Mouse (Mus musculus) midbrain, postnatal 0 days (tissue): ENCODE measurements around the gene Gpr179. TPM values are rescaled to one million over a fixed set of nuclear protein-coding genes. Genes with fewer than 3 reads are reported as not detected.

Source experiments
- ATAC-seq: fragments of 200-750 bp; cut with Nextera tagmentation; 2 replicates; pipeline ENCODE4 v1.8.0; 2017; ENCODE audit warnings: moderate number of reproducible peaks, mild to moderate bottlenecking, moderate TSS enrichment, moderate library complexity; ENCODE audit not compliant: low FRiP score
- DNase-seq: peaks from one replicate; pipeline ENCODE4 v3.0.0-alpha.2; 2015; ENCODE audit warnings: low spot score
- H3K27ac ChIP-seq: fragments of 300-500 bp; sonication (generic); 2 replicates; pipeline ENCODE4 v1.5.1; 2014; ENCODE audit warnings: low read depth, mild to moderate bottlenecking, low read length, mixed read lengths
- H3K27me3 ChIP-seq: fragments of 300-500 bp; sonication (generic); 2 replicates; pipeline ENCODE4 v1.6.1; 2014; ENCODE audit warnings: low read length, control low read depth, mixed read lengths; ENCODE audit not compliant: insufficient read depth
- H3K36me3 ChIP-seq: fragments of 300-500 bp; sonication (generic); 2 replicates; pipeline ENCODE4 v1.6.1; 2014; ENCODE audit warnings: low read length, control low read depth, mixed read lengths; ENCODE audit not compliant: insufficient read depth
- H3K4me1 ChIP-seq: fragments of 300-500 bp; sonication (generic); 2 replicates; pipeline ENCODE4 v1.6.1; 2014; ENCODE audit warnings: mild to moderate bottlenecking, control low read depth, antibody characterized with exemption, low read length, mixed read lengths; ENCODE audit not compliant: insufficient read depth
- H3K4me2 ChIP-seq: fragments of 300-500 bp; sonication (generic); 2 replicates; pipeline ENCODE4 v1.6.1; 2014; ENCODE audit warnings: low read depth, mild to moderate bottlenecking, low read length, mixed read lengths; ENCODE audit not compliant: poor library complexity, severe bottlenecking
- H3K4me3 ChIP-seq: fragments of 300-500 bp; sonication (generic); 2 replicates; pipeline ENCODE4 v1.5.1; 2014; ENCODE audit warnings: low read depth, mild to moderate bottlenecking, low read length, moderate library complexity
- H3K9ac ChIP-seq: fragments of 300-500 bp; sonication (generic); replicated peaks from 2 replicates; pipeline ENCODE4 v1.6.1; 2014; ENCODE audit warnings: mild to moderate bottlenecking, low read length, moderate library complexity, mixed read lengths; ENCODE audit not compliant: poor library complexity, severe bottlenecking
- H3K9me3 ChIP-seq: fragments of 300-500 bp; sonication (generic); 2 replicates; pipeline ENCODE4 v1.6.1; 2016; ENCODE audit warnings: low read length, control low read depth
- CTCF ChIP-seq: IDR thresholded peaks from 2 replicates; pipeline ENCODE4 v1.5.1; 2016; ENCODE audit warnings: antibody characterized with exemption, mild to moderate bottlenecking
- WGBS: fragments of 180-500 bp; shearing (Covaris S2); extraction: QIAGEN DNeasy Blood & Tissue Kit; methylation state at CpG from one replicate; pipeline ENCODE4 v1.1.7; 2014; 5-methylcytosine and 5-hydroxymethylcytosine counted together
- polyA plus RNA-seq: library from polyadenylated mRNA; unstranded; fragments of >200 nt; fragmentation: Nextera tagmentation; extraction: Ambion mirVana; gene quantifications from 2 replicates; pipeline ENCODE4 v1.2.1, GENCODE M21; 2015
- total RNA-seq: library from RNA; depleted of rRNA; stranded (reverse); fragments of >200 nt; gene quantifications from 2 replicates; pipeline ENCODE4 v1.2.3, GENCODE M21; 2014; rRNA removed

Gene Gpr179
- total and polyA plus RNA-seq, 2 experiments from 2014 or later = 0.71 to 0.78 TPM

- DNase-seq = no peak
- Histone ChIP-seq H3K9ac (no peak overlapping the region), H3K27ac (no peak overlapping the region), H3K36me3 (no peaks in the 10 kb centered on the region), H3K9me3 (no peaks in the 10 kb centered on the region), H3K27me3 (no peaks in the 10 kb centered on the region), H3K4me1 (no peaks in the 10 kb centered on the region), H3K4me2 (no peak overlapping the region), H3K4me3 (no peak overlapping the region)
- no peak for ATAC-seq
- 69% methylated on average over 4 of the region's 4 CpGs for WGBS
- TF ChIP-seq CTCF = no peak
These were observed 67.0 kb downstream of the Gpr179 start for GRCm38 (mm10) chr11:97284854-97285253.

- no peak for TF ChIP-seq CTCF
- WGBS = 88% methylated on average over 6 of the region's 6 CpGs
- no peak overlapping the region for H3K4me2 ChIP-seq
- no peaks in the 10 kb centered on the region for H3K36me3 ChIP-seq
- peaks cover 9% of the 10 kb centered on the region for H3K4me1 ChIP-seq
- no peak overlapping the region for H3K9ac ChIP-seq
- no peaks in the 10 kb centered on the region for H3K9me3 ChIP-seq
- ATAC-seq (no peak), DNase-seq (no peak)
- H3K27me3 ChIP-seq = no peaks in the 10 kb centered on the region
- H3K4me3 ChIP-seq = no peak overlapping the region
- H3K27ac ChIP-seq = no peak overlapping the region
These were observed 69.7 kb downstream of the Gpr179 start for GRCm38 (mm10) chr11:97282179-97282578.

Other genes starting within 250 kb of the Gpr179 start
- gene Tbx21, start 236.7 kb downstream of the Gpr179 start, total RNA-seq = 0.11 and 0.24 TPM in 2 replicates
- 0.14 and 0.15 TPM in 2 replicates for gene Tbx21, start 236.7 kb downstream of the Gpr179 start, polyA plus RNA-seq
- 43.9 and 45.3 TPM in 2 replicates for gene Tbkbp1, start 200.6 kb downstream of the Gpr179 start, total RNA-seq
- gene Tbkbp1, start 200.6 kb downstream of the Gpr179 start, polyA plus RNA-seq = 9.5 and 10.3 TPM in 2 replicates
- 104 and 118 TPM in 2 replicates for gene Kpnb1, start 164.2 kb downstream of the Gpr179 start, total RNA-seq
- 23.0 and 25.0 TPM in 2 replicates for gene Kpnb1, start 164.2 kb downstream of the Gpr179 start, polyA plus RNA-seq
- 52.5 and 81.0 TPM in 2 replicates for gene Npepps, start 71.4 kb downstream of the Gpr179 start, total RNA-seq
- gene Npepps, start 71.4 kb downstream of the Gpr179 start, polyA plus RNA-seq = 97.8 and 109 TPM in 2 replicates
- gene Mrpl45, start 36.4 kb downstream of the Gpr179 start, total RNA-seq = 21.4 and 29.1 TPM in 2 replicates
- gene Mrpl45, start 36.4 kb downstream of the Gpr179 start, polyA plus RNA-seq = 33.0 and 36.0 TPM in 2 replicates
- gene Socs7, start 10.5 kb upstream of the Gpr179 start, total RNA-seq = 54.9 and 60.4 TPM in 2 replicates
- gene Socs7, start 10.5 kb upstream of the Gpr179 start, polyA plus RNA-seq = 6.9 and 7.4 TPM in 2 replicates
- gene Arhgap23, start 63.5 kb upstream of the Gpr179 start, total RNA-seq = 80.2 and 80.9 TPM in 2 replicates
- gene Arhgap23, start 63.5 kb upstream of the Gpr179 start, polyA plus RNA-seq = 9.2 and 9.6 TPM in 2 replicates
- gene 4933428G20Rik, start 148.3 kb upstream of the Gpr179 start, total RNA-seq = 0.28 TPM in 1 of 2 replicates, not detected in the other
- gene 4933428G20Rik, start 148.3 kb upstream of the Gpr179 start, polyA plus RNA-seq = 0.34 and 0.91 TPM in 2 replicates
- 95.0 and 100 TPM in 2 replicates for gene Srcin1, start 224.1 kb upstream of the Gpr179 start, total RNA-seq
- gene Srcin1, start 224.1 kb upstream of the Gpr179 start, polyA plus RNA-seq = 13.1 and 14.0 TPM in 2 replicates